Mouse (Mus musculus) macrophage (primary cell): ENCODE results near the gene Bag6. TPM values are rescaled to one million over a fixed set of nuclear protein-coding genes. Genes with fewer than 3 reads are reported as not detected.

Experiments
- H3K27ac ChIP-seq: fragments of 350-480 bp; formaldehyde crosslinking; 2 replicates; pipeline ENCODE4 v1.9.0; 2021
- H3K36me3 ChIP-seq: fragments of 350-480 bp; formaldehyde crosslinking; 2 replicates; pipeline ENCODE4 v1.9.0; 2021; ENCODE audit errors: inconsistent target
- H3K4me3 ChIP-seq: fragments of 350-480 bp; formaldehyde crosslinking; 2 replicates; pipeline ENCODE4 v1.9.0; 2021; ENCODE audit errors: inconsistent target
- H3K79me2 ChIP-seq: fragments of 350-480 bp; formaldehyde crosslinking; 2 replicates; pipeline ENCODE4 v1.9.0; 2021; ENCODE audit errors: inconsistent target
- WGBS: methylation state at CpG from one replicate; pipeline ENCODE4 v1.1.7; 2026; ENCODE audit warnings: inconsistent platforms; ENCODE audit not compliant: missing documents; 5-methylcytosine and 5-hydroxymethylcytosine counted together
- polyA plus RNA-seq: library from polyadenylated mRNA; stranded (reverse); fragments of 250-400 nt; gene quantifications from 3 replicates; pipeline ENCODE4 v1.2.4, GENCODE M21; 2018; ENCODE audit warnings: inconsistent platforms

The Bag6 gene
- polyA plus RNA-seq, 1 experiment from 2014 or later: 103 TPM

DNA sequence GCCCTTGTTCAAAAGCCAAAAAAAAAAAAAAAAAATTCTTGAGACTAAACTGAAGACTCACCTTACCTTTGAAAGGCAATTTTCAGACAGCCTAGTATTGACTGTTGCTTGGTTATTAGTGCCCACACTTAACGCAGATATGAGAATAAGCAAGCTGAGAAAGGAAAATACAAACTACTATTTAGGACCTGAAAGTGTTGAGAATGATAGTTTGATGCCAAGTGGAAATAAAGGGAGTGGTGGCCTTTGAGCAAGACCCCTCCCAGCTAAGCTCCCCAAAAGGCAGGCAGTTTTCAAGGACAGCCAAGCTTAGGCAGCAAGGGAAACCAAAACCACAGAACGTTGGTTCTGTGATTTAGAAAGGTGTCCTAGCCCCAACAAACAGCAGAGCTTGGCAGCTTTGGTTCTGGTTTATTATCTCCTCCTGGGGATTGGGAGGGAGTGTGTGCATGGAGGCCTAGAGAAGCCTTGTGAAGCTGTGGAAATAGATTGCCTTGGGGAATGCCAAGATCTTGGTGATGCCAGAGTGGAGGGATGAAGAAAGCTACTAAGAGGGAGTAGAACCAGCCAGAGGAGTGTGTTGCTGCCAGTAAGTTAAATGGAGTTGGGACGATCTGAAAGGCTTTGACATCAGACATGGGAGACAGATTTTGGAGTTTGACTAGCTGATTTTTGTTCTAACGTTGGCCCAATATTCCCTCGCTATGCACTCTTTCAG is 13.1 kb downstream of the Bag6 start:
- no peak overlapping the region for H3K27ac ChIP-seq
- H3K4me3 ChIP-seq: no peak overlapping the region
- 76% methylated on average over 5 of the region's 5 CpGs for WGBS
- H3K36me3 ChIP-seq: peaks cover 81% of the 10 kb centered on the region
- no peaks in the 10 kb centered on the region; the same call in 1 of the 2 replicates for H3K79me2 ChIP-seq

- Histone ChIP-seq H3K4me3 (no peak overlapping the region), H3K79me2 (peaks cover 34% of the 10 kb centered on the region), H3K27ac (no peak overlapping the region), H3K36me3 (peaks cover 83% of the 10 kb centered on the region)
- WGBS: 98% methylated on average over 4 of the region's 4 CpGs
These were observed 17.1 kb downstream of the Bag6 start for GRCm38 (mm10) chr17:35152121-35152520.

GRCm38 (mm10) chr17:35153077-35153476 is 18.1 kb downstream of the Bag6 start:
- 93% methylated on average over 9 of the region's 9 CpGs for WGBS
- no peak overlapping the region for H3K4me3 ChIP-seq
- H3K79me2 ChIP-seq: peaks cover 44% of the 10 kb centered on the region

DNA sequence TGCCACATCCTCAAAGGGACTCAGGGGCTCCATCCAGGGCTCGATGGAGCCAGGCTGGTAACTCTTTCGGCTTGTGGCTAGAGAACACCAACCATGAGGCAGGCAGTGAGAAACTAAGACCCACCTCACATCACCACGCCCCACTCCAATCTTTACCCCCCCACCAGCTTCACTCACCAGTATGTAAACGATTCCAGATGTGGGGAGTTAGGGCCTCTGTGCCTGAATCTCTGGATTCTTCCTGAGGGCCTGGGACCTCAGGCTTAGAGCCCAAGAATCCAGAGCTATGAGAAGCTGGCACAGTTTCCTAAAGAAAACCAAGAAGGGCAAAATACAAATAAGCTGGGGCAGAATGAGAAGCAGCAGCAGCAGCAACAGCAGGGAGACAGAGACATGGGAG is 19.0 kb downstream of the Bag6 start:
- Histone ChIP-seq H3K36me3 (peaks cover 88% of the 10 kb centered on the region), H3K27ac (no peak overlapping the region), H3K79me2 (peaks cover 52% of the 10 kb centered on the region), H3K4me3 (no peak overlapping the region)
- 91% methylated on average over 4 of the region's 4 CpGs for WGBS

More at GRCm38 (mm10) chr17:35153077-35153476, 18.1 kb downstream of the Bag6 start:
- Histone ChIP-seq H3K36me3 (peaks cover 88% of the 10 kb centered on the region), H3K27ac (no peak overlapping the region)

DNA sequence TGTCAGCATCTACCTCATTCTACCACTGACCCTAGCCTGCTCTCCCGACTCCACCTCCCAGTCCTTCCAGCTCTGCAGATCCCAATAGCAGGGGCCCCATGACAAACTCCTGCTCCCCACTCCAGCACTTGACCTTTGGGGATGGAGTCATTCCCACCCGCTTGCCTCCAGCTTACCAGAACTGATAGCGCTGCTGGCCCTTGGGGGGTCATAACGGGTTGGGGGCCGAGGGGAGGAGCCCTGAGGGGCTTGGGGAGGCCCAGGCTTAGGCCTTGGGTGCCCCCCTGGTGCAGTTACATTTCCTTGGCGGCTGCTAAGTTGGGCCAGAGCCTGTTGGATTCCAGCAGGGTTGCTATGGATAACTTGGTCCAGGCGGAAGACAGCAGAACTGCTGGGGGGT is 19.6 kb downstream of the Bag6 start:
- Histone ChIP-seq H3K4me3 (no peak overlapping the region), H3K36me3 (peaks cover 88% of the 10 kb centered on the region), H3K79me2 (peaks cover 59% of the 10 kb centered on the region), H3K27ac (no peak overlapping the region)
- 95% methylated on average over 6 of the region's 7 CpGs for WGBS

GRCm38 (mm10) chr17:35155451-35155850 is 20.5 kb downstream of the Bag6 start:
- peaks cover 88% of the 10 kb centered on the region for H3K36me3 ChIP-seq
- WGBS: 99% methylated on average over 12 of the region's 12 CpGs
- no peak overlapping the region for H3K27ac ChIP-seq
- H3K4me3 ChIP-seq: no peak overlapping the region
- H3K79me2 ChIP-seq: peaks cover 68% of the 10 kb centered on the region

GRCm38 (mm10) chr17:35156461-35157200 is 21.7 kb downstream of the Bag6 start:
- Histone ChIP-seq H3K4me3 (no peak overlapping the region), H3K27ac (no peak overlapping the region)
- WGBS: 92% methylated on average over 30 of the region's 33 CpGs

GRCm38 (mm10) chr17:35157254-35157653 is 22.3 kb downstream of the Bag6 start:
- H3K79me2 ChIP-seq: peaks cover 86% of the 10 kb centered on the region
- H3K4me3 ChIP-seq: no peak overlapping the region
- 92% methylated on average over 8 of the region's 8 CpGs for WGBS
- no peak overlapping the region for H3K27ac ChIP-seq
- peaks cover 97% of the 10 kb centered on the region for H3K36me3 ChIP-seq

More at GRCm38 (mm10) chr17:35156461-35157200, 21.7 kb downstream of the Bag6 start:
- H3K36me3 ChIP-seq: peaks cover 97% of the 10 kb centered on the region
- H3K79me2 ChIP-seq: peaks cover 79% of the 10 kb centered on the region

DNA sequence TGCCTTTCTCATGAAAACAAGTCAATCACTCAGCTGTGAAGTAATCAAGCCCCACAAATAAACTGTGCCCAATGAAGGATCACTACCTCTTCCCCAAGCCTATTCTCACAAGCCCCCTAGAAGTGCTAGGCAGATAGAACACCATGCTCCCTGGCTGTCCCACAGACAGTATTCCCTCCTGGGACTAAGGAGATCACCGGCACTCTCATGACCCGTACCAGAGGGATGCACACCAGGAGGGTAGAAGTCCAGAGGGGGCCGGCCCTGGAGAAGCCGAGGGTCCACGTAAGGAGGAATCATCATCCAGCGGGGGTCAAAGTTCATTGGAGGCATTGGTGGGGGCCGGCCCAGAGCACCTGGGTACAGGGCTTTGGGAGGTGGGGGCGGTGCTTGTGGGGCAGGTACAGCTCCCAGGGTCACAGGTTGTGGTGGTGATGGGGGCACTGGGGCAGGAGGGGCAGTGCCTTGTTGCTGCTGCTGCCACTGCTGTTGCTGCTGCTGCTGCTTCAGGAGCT is 22.7 kb downstream of the Bag6 start:
- Histone ChIP-seq H3K79me2 (peaks cover 90% of the 10 kb centered on the region), H3K36me3 (peaks cover 93% of the 10 kb centered on the region), H3K27ac (no peak overlapping the region), H3K4me3 (no peak overlapping the region)
- 96% methylated on average over 8 of the region's 8 CpGs for WGBS

- Histone ChIP-seq H3K36me3 (peaks cover 80% of the 10 kb centered on the region), H3K79me2 (peaks cover 99% of the 10 kb centered on the region), H3K27ac (no peak overlapping the region), H3K4me3 (no peak overlapping the region)
- 91% methylated on average over 12 of the region's 16 CpGs for WGBS
These were observed 24.0 kb downstream of the Bag6 start for GRCm38 (mm10) chr17:35158850-35159593.

- 99% methylated on average over 7 of the region's 7 CpGs for WGBS
- no peak overlapping the region for H3K27ac ChIP-seq
- H3K79me2 ChIP-seq: peaks cover 96% of the 10 kb centered on the region
- H3K4me3 ChIP-seq: no peak overlapping the region
- H3K36me3 ChIP-seq: peaks cover 74% of the 10 kb centered on the region
These were observed 24.7 kb downstream of the Bag6 start for GRCm38 (mm10) chr17:35159638-35160037.

- peaks cover 80% of the 10 kb centered on the region for H3K79me2 ChIP-seq
- H3K4me3 ChIP-seq: no peak overlapping the region
- 90% methylated on average over 11 of the region's 11 CpGs for WGBS
- no peak overlapping the region for H3K27ac ChIP-seq
- peaks cover 57% of the 10 kb centered on the region for H3K36me3 ChIP-seq
These were observed 26.4 kb downstream of the Bag6 start for GRCm38 (mm10) chr17:35161421-35161820.

DNA sequence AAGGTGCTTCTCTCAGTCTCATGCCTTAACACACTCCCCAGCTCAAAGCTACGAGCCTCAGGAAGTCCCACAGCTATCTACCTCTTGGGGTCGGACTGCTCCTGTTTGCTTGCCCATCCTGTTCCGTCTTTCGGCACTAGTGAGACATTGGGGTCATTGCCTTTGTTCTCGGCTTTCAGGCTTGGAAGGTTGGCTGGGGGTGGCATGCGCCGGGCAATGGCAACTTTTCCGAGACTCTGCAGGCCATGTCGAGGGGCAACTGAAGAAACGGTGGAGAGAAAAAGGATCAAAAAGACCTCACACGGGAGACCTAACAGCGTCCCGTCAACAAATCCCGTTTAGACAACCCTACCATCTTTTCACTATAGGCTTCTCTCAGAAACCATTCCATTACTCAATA is 27.1 kb downstream of the Bag6 start:
- no peak overlapping the region for H3K27ac ChIP-seq
- H3K79me2 ChIP-seq: peaks cover 77% of the 10 kb centered on the region
- H3K4me3 ChIP-seq: no peak overlapping the region
- H3K36me3 ChIP-seq: peaks cover 50% of the 10 kb centered on the region
- 87% methylated on average over 14 of the region's 14 CpGs for WGBS

- Histone ChIP-seq H3K27ac (no peak overlapping the region), H3K79me2 (peaks cover 74% of the 10 kb centered on the region), H3K4me3 (peak overlapping the region; percentile 79), H3K36me3 (peaks cover 45% of the 10 kb centered on the region)
- 41% methylated on average over 12 of the region's 12 CpGs for WGBS
These were observed 27.8 kb downstream of the Bag6 start for GRCm38 (mm10) chr17:35162730-35163129.
